Mouse (Mus musculus): ENCODE measurements around the gene Glod4.

Glod4 gene

GRCm38 (mm10) chr11:76146187-76147010 is 97.1 kb downstream of the Glod4 start:
- no peak for DNase-seq (ENCODE audit: low read depth)

GRCm38 (mm10) chr11:76145169-76145568 is 98.4 kb downstream of the Glod4 start:
- DNase-seq (ENCODE audit: low read depth): no peak

GRCm38 (mm10) chr11:76144386-76144785 is 99.1 kb downstream of the Glod4 start:
- no peak for DNase-seq (ENCODE audit: low read depth)

DNA sequence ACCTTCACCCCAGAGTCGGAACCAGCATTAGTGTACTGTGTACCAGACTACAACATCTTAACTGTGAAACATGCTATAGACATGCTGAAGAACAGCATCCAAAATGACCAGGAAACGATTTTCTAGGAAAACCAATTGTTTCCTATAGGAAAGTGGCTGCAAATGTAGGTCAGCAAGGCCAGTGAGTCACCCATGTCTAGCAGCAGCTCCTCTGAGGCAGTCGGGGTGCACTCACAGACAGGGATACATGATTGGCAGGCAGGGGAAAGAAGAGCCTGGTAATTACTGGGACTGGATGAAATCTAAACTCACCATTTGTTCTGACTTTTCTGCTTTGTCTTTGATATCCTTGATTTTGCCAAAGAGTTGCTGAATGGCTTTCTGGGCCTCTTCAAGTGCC is 105.5 kb downstream of the Glod4 start:
- DNase-seq (ENCODE audit: low read depth): no peak

GRCm38 (mm10) chr11:76135641-76136437 is 107.7 kb downstream of the Glod4 start:
- no peak for DNase-seq (ENCODE audit: low read depth)

DNA sequence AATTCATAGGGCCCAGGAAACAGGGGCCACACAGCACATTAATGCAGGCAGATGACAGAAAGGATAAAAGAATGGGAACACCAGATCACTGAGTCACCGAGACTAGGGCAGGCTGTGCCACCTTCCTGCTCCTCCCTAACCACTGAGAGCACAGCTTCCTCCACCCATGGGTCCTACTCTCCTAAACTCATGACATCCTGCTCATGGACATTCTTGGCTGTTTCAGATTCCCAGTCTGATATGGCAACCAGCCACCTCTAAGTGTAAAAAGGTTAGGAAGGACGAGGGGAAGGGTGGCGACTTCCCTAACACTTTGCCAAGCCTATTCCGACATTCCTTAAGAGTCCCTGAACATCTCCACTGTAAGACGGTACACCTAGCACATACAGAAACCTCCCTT is 112.7 kb downstream of the Glod4 start:
- no peak for DNase-seq (ENCODE audit: low read depth)

GRCm38 (mm10) chr11:76125386-76125785 is 118.1 kb downstream of the Glod4 start:
- DNase-seq (ENCODE audit: low read depth): no peak

- DNase-seq (ENCODE audit: low read depth): no peak
Observed at GRCm38 (mm10) chr11:76123517-76123916, 120.0 kb downstream of the Glod4 start.

- no peak for DNase-seq (ENCODE audit: low read depth)
Observed at GRCm38 (mm10) chr11:76122571-76122970, 121.0 kb downstream of the Glod4 start.

DNA sequence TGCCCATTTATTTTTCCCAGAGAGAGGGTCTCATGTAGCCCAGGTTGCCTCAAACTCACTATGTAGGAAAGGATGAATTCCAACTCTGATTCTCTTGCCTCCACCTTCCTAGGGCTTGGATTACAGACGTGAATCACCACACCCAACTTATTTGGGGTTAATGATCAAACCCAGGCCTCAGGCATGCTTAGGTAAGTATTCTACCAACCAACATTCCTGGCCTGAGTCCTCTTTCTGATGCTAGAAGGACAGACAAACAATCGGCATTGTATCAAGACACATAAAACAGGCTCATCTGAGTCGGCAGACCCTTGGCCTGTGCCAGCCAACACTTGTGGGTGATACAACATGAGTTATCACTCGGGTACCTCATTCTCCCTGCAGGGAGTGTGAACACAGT is 122.4 kb downstream of the Glod4 start:
- DNase-seq (ENCODE audit: low read depth): no peak

- DNase-seq (ENCODE audit: low read depth): no peak
Observed at GRCm38 (mm10) chr11:76120407-76120901, 123.1 kb downstream of the Glod4 start.

- DNase-seq (ENCODE audit: low read depth): peak; percentile 13
Observed at GRCm38 (mm10) chr11:76110416-76110815, 133.1 kb downstream of the Glod4 start.

GRCm38 (mm10) chr11:76106551-76107496 is 136.7 kb downstream of the Glod4 start:
- DNase-seq (ENCODE audit: low read depth): no peak

GRCm38 (mm10) chr11:76101154-76101553 is 142.4 kb downstream of the Glod4 start:
- no peak for DNase-seq (ENCODE audit: low read depth)

DNA sequence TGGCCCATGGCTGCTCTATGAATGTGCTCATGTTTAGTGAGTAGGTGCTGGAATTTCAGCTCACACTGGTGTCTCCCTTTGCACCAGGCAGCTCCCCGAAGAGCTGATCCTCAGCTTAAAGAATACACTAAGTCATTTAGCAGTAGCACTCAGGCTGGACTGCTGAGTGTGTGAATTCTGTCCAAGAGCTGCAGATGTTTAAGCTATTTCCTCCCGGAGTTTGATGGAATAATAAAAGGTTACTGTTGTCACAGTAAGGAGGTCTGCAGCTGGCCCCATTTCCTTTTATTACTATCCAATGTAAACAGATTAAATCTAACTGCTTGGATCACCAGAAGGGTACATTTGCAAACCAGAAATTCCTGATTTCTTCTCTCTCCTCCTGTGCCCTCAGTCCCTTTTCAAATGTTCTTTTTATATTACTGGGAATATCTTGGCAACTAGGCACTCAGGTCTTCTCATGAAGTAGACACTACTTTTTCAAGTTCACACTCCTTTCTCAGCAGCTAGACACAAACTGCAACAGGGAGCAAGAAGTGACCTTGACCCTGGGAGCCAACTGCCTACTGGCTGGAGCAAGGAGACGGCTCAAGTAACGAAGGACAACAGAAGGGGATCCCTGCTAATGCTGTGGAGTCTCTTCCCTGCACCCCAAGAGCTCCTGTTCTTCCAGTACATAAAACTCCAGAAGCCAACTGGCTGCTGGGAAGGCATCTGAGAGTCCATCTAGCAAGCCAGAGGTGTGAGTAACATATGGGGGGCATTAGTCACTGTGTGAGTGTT is 144.1 kb downstream of the Glod4 start:
- no peak for DNase-seq (ENCODE audit: low read depth)

DNA sequence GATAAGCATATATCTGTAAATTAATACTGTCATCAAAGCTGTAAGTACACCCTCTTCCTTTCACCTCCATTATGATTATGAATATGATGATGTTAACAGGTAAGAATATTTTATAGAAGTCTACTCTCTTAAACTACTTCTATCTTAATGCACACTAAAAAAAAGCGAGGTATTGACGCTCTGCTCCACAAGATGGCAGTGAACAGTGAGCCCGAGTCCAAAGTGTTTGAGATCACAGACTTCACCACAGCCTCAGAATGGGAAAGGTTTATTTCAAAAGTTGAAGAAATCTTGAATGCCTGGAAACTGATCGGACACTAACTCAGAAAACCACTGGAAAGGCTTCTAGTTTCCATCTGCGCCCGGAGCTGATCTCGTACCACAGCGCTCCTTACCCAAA is 149.9 kb downstream of the Glod4 start:
- no peak for DNase-seq (ENCODE audit: low read depth)

GRCm38 (mm10) chr11:76089776-76090175 is 153.7 kb downstream of the Glod4 start:
- no peak for DNase-seq (ENCODE audit: low read depth)

DNA sequence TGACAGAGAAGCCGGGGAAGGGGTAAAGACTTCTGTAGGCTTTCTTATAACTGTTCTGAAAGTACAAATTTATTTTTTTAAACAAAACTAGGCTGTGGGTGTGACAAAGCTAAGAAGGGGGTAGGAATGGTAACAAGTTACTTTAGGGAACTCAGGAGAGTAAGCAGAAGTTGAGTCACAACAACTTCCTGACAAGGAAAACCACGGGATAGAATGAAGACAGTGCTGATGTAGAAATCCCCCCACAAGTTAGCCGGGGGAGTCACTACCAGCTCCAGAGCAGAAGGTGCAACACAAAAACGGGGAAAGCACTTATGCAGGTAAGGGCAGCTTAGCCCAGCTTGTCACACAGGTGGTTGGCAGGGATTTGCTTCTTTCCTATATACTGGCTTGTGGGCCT is 155.0 kb downstream of the Glod4 start:
- no peak for DNase-seq (ENCODE audit: low read depth)

GRCm38 (mm10) chr11:76085898-76086591 is 157.5 kb downstream of the Glod4 start:
- DNase-seq (ENCODE audit: low read depth): peak; percentile 73

DNA sequence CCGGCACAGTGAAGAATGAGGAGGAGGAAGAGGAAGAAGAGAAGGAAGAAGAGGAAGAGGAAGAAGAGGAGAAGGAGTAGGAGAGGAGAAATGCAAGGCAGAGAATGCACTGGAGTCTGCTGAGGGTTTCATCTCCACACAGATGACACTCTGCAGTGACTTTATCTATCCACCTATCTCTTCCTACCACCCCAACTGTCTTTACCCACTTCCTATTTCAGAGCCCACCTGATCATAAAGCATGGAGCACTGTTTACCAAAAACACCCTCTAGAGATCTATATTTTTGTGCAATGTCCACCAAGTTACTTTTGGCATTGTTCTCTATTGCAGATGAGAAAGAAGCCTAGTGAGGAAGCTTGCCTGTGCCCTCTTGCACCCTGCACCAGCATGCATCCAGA is 158.6 kb downstream of the Glod4 start:
- DNase-seq (ENCODE audit: low read depth): no peak
